15 mouse cellular contexts compared by ENCODE assay signal in the genomic region with DNA sequence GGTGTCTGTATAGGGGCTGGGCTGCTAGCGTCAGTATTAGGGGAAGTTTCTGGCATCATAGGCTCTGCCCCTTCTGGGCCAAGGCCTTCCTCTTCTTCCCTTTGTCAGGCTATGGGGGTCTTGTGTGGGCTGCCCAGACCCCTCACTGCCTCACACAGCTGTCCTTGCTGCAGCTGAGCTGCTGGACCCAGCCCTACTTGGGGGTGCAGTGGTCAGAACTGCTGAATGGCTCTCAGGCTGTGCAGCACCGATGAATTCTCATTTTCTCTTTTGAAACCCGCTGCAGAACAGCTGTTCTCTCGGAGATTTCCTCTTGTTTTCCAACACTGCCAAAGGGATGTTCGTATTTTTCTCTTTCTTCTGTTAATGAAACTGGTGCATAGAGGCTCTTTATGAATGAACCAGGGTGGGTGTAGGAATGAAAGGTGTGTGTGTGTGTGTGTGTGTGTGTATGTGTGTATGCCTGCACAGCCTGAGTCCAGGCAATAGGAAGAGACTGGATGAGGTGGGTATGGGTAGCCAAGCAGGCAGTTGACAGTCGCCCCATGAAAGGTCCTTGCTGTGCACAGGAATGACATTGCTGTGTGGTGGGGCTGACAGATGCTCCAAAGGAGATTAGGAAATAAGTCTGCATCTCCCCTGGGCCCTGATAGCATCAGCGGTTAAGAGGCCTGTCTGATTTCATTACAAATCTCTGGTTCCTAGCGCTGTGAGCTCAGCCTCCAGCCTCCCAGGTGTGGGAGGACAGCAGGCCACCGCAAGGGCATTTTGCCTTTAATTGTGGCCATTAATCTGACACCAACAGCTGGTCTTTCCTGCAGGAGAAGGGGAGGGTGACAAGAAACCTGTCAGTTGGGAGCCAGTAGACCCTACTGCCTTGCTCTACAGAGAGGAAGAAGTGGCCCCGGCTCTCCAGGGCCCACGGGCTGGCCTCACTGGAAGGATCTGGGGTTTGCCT. TPM values are rescaled to one million over a fixed set of nuclear protein-coding genes. Genes with fewer than 3 reads are reported as not detected.
DNase-seq lines count a peak whose midpoint lies in the region; ATAC-seq and TF ChIP-seq lines count a peak whose summit lies in the region.
"Had no signal": no experiment of that assay in that cellular context is flagged by ENCODE, and none has a peak within 500 bp of the region (broad histone marks: within the 10 kb centered on the region; RNA-seq: fewer than 3 reads in every experiment).

No protein-coding gene starts in this region.

- no peak for TF ChIP-seq CTCF in hindbrain, postnatal 0 days (IDR thresholded peaks at IDR 0.05; ENCODE audit: low read depth)
- no peak for TF ChIP-seq CTCF in midbrain, postnatal 0 days (IDR thresholded peaks at IDR 0.05)

- WGBS in forebrain, embryonic 15.5 days: 52% methylated on average over 11 of the region's 11 CpGs
- 73% methylated on average over 11 of the region's 11 CpGs for WGBS in forebrain, embryonic 11.5 days
- 46% methylated on average over 11 of the region's 11 CpGs for WGBS in hindbrain, postnatal 0 days
- WGBS in midbrain, postnatal 0 days: 49% methylated on average over 11 of the region's 11 CpGs

- H3K27me3 ChIP-seq in forebrain, embryonic 15.5 days: peaks cover 5% of the 10 kb centered on the region; the same call in 1 of the 2 replicates
- peaks cover 2% of the 10 kb centered on the region; the same call in 1 of the 2 replicates for H3K27me3 ChIP-seq in forebrain, embryonic 11.5 days (ENCODE audit: control insufficient read depth, insufficient read depth, low read length)
- no peaks in the 10 kb centered on the region for H3K27me3 ChIP-seq in hindbrain, postnatal 0 days (ENCODE audit: insufficient read depth, low read length)
- no peaks in the 10 kb centered on the region for H3K27me3 ChIP-seq in midbrain, postnatal 0 days (ENCODE audit: insufficient read depth, low read length)

- peaks cover 19% of the 10 kb centered on the region for H3K4me1 ChIP-seq in forebrain, embryonic 15.5 days
- no peaks in the 10 kb centered on the region for H3K4me1 ChIP-seq in forebrain, embryonic 11.5 days (replicated peaks; ENCODE audit: control insufficient read depth, insufficient read depth, low read length)
- H3K4me1 ChIP-seq in hindbrain, postnatal 0 days (ENCODE audit: insufficient read depth, low read length): peaks cover 16% of the 10 kb centered on the region; the same call in 1 of the 2 replicates
- peaks cover 6% of the 10 kb centered on the region; the same call in 1 of the 2 replicates for H3K4me1 ChIP-seq in midbrain, postnatal 0 days (ENCODE audit: insufficient read depth, low read length)

- no peak overlapping the region for H3K4me2 ChIP-seq in forebrain, embryonic 15.5 days (replicated peaks)
- no peak overlapping the region for H3K4me2 ChIP-seq in forebrain, embryonic 11.5 days (ENCODE audit: low read depth, low read length, severe bottlenecking)
- no peak overlapping the region for H3K4me2 ChIP-seq in hindbrain, postnatal 0 days (ENCODE audit: low read depth, low read length)
- no peak overlapping the region for H3K4me2 ChIP-seq in midbrain, postnatal 0 days (ENCODE audit: low read depth, low read length, poor library complexity, severe bottlenecking)
- H3K4me2 ChIP-seq: heart, embryonic 13.5 days had no signal

- H3K27ac ChIP-seq in forebrain, embryonic 15.5 days (replicated peaks): peak overlapping the region; percentile 48
- no peak overlapping the region for H3K27ac ChIP-seq in forebrain, embryonic 11.5 days (ENCODE audit: low read depth, low read length)
- peak overlapping the region; percentile 73 for H3K27ac ChIP-seq in hindbrain, postnatal 0 days
- no peak overlapping the region for H3K27ac ChIP-seq in midbrain, postnatal 0 days (ENCODE audit: low read depth, low read length)
- H3K27ac ChIP-seq: heart, embryonic 13.5 days had no signal

- no peak for ATAC-seq in forebrain, embryonic 15.5 days (replicated peaks)
- ATAC-seq in forebrain, embryonic 11.5 days (replicated peaks; ENCODE audit: low FRiP score): no peak
- peak; percentile 83 for ATAC-seq in hindbrain, postnatal 0 days
- no peak for ATAC-seq in midbrain, postnatal 0 days (ENCODE audit: low FRiP score)
- ATAC-seq: activated CD4-positive, CD25-positive, alpha-beta regulatory T cell, adult 4 months; inflammation-experienced regulatory T-cells, adult 6 months had no signal

- H3K4me3 ChIP-seq in forebrain, embryonic 15.5 days: no peak overlapping the region
- H3K4me3 ChIP-seq in forebrain, embryonic 11.5 days (ENCODE audit: low read depth, low read length): no peak overlapping the region
- no peak overlapping the region for H3K4me3 ChIP-seq in hindbrain, postnatal 0 days (ENCODE audit: low read length)
- no peak overlapping the region for H3K4me3 ChIP-seq in midbrain, postnatal 0 days (ENCODE audit: low read depth, low read length)
- H3K4me3 ChIP-seq: heart, embryonic 13.5 days had no signal

- no peak for DNase-seq in forebrain, embryonic 11.5 days (ENCODE audit: low spot score)
- DNase-seq in MN1 (ENCODE audit: low spot score): peak; percentile 83
- peak; percentile 65 for DNase-seq in hindbrain, postnatal 0 days (ENCODE audit: low spot score)
- DNase-seq in midbrain, postnatal 0 days (ENCODE audit: low spot score): peak; percentile 77
- DNase-seq in cerebellum, postnatal 36 days: no peak
- DNase-seq in cerebellum, adult 8-10 months: no peak
- no peak for DNase-seq in layer of hippocampus, postnatal 36 days
- DNase-seq: B cell, adult 2 months; gastrocnemius, postnatal 25 days; liver; thymus, adult 2 months had no signal

- H3K9me3 ChIP-seq in forebrain, embryonic 15.5 days: no peaks in the 10 kb centered on the region
- no peaks in the 10 kb centered on the region for H3K9me3 ChIP-seq in forebrain, embryonic 11.5 days (ENCODE audit: control insufficient read depth, low read length)
- no peaks in the 10 kb centered on the region for H3K9me3 ChIP-seq in hindbrain, postnatal 0 days (ENCODE audit: low read length)
- no peaks in the 10 kb centered on the region for H3K9me3 ChIP-seq in midbrain, postnatal 0 days (ENCODE audit: low read length)
- H3K9me3 ChIP-seq: heart, embryonic 13.5 days had no signal

- H3K9ac ChIP-seq in forebrain, embryonic 15.5 days (replicated peaks): no peak overlapping the region
- H3K9ac ChIP-seq in forebrain, embryonic 11.5 days (ENCODE audit: low read length): no peak overlapping the region
- no peak overlapping the region for H3K9ac ChIP-seq in hindbrain, postnatal 0 days (replicated peaks; ENCODE audit: low read length)
- H3K9ac ChIP-seq in midbrain, postnatal 0 days (replicated peaks; ENCODE audit: low read length, poor library complexity, severe bottlenecking): 0 out of 2 replicates have a peak overlapping the region, but pooled peaks have one; percentile 33
- H3K9ac ChIP-seq: heart, embryonic 13.5 days had no signal

- H3K36me3 ChIP-seq in forebrain, embryonic 15.5 days: no peaks in the 10 kb centered on the region
- H3K36me3 ChIP-seq in forebrain, embryonic 11.5 days (ENCODE audit: control insufficient read depth, insufficient read depth, low read length): no peaks in the 10 kb centered on the region
- no peaks in the 10 kb centered on the region for H3K36me3 ChIP-seq in hindbrain, postnatal 0 days (ENCODE audit: insufficient read depth, low read length)
- H3K36me3 ChIP-seq in midbrain, postnatal 0 days (ENCODE audit: insufficient read depth, low read length): no peaks in the 10 kb centered on the region
- H3K36me3 ChIP-seq: heart, embryonic 13.5 days had no signal

RNA-seq across cellular contexts. Expression of gene Tspan3, which starts 26.5 kb away (rescaled TPM):
- 511 and 552 TPM in 2 replicates for polyA plus RNA-seq in forebrain, embryonic 15.5 days (2015; fragmentation: Nextera tagmentation; extraction: Ambion mirVana)
- 519 and 560 TPM in 2 replicates for polyA plus RNA-seq in forebrain, embryonic 11.5 days (2014; fragmentation: Nextera tagmentation; extraction: Ambion mirVana)
- total RNA-seq in hindbrain, postnatal 0 days (2014; rRNA removed): 524 and 552 TPM in 2 replicates
- 725 and 737 TPM in 2 replicates for polyA plus RNA-seq in hindbrain, postnatal 0 days (2015; fragmentation: Nextera tagmentation; extraction: Ambion mirVana)
- total RNA-seq in midbrain, postnatal 0 days (2014; rRNA removed): 452 and 511 TPM in 2 replicates
- 674 and 710 TPM in 2 replicates for polyA plus RNA-seq in midbrain, postnatal 0 days (2015; fragmentation: Nextera tagmentation; extraction: Ambion mirVana)
- 100 to 1,000 TPM; 329 to 341 TPM for total RNA-seq in layer of hippocampus, postnatal 36 days (2021)

Comparison
In these comparisons a context has a peak if more than half of its experiments do, and no peak if none do; other contexts are left out.
1. H3K27ac ChIP-seq: peak in forebrain, embryonic 15.5 days (single experiment) and hindbrain, postnatal 0 days (single experiment); none in forebrain, embryonic 11.5 days (single experiment) and midbrain, postnatal 0 days (single experiment).
2. DNase-seq: peak in MN1 (single experiment), hindbrain, postnatal 0 days (single experiment) and midbrain, postnatal 0 days (single experiment); none in forebrain, embryonic 11.5 days (single experiment), cerebellum, postnatal 36 days (0 of 2), cerebellum, adult 8-10 months (single experiment) and layer of hippocampus, postnatal 36 days (0 of 2).